Mouse (Mus musculus): ENCODE data around the gene Ctnnb1. TPM values are rescaled to one million over a fixed set of nuclear protein-coding genes. Genes with fewer than 3 reads are reported as not detected.

The Ctnnb1 gene
- polyA plus RNA-seq, 1 experiment: 20.2 TPM

GRCm38 (mm10) chr9:121001681-121002540 lies 72.9 kb downstream of the Ctnnb1 start:
- no peak for TF ChIP-seq GATA1 (IDR thresholded peaks at IDR 0.05; ENCODE audit: borderline replicate concordance, low read length)
- TF ChIP-seq FLI1 (IDR thresholded peaks at IDR 0.05; ENCODE audit: low read length): no peak
- H3K27me3 ChIP-seq (replicated peaks): peaks cover 48% of the 10 kb centered on the region
- no peaks in the 10 kb centered on the region; the same call in 1 of the 2 replicates for H3K4me1 ChIP-seq
- H3K36me3 ChIP-seq (replicated peaks; ENCODE audit: low read length): no peaks in the 10 kb centered on the region
- H3K9me3 ChIP-seq: peaks cover 7% of the 10 kb centered on the region; the same call in 1 of the 2 replicates
- H3K4me3 ChIP-seq (replicated peaks): no peak overlapping the region

GRCm38 (mm10) chr9:121005961-121006360 lies 76.9 kb downstream of the Ctnnb1 start:
- Histone ChIP-seq H3K36me3 (replicated peaks; ENCODE audit: low read length) (no peaks in the 10 kb centered on the region), H3K4me1 (peaks cover 5% of the 10 kb centered on the region), H3K9me3 (peaks cover 7% of the 10 kb centered on the region; the same call in 1 of the 2 replicates), H3K27me3 (replicated peaks) (peaks cover 46% of the 10 kb centered on the region), H3K4me3 (replicated peaks) (no peak overlapping the region)
- no peak for TF ChIP-seq FLI1 (IDR thresholded peaks at IDR 0.05; ENCODE audit: low read length)
- TF ChIP-seq GATA1 (IDR thresholded peaks at IDR 0.05; ENCODE audit: borderline replicate concordance, low read length): no peak

Measured in megakaryocyte, embryonic 14.5 days (primary cell).